Mouse (Mus musculus) stomach, embryonic 16.5 days (tissue): Measurements from ENCODE around the gene Tmem171. TPM values are rescaled to one million over a fixed set of nuclear protein-coding genes. Genes with fewer than 3 reads are reported as not detected.

ENCODE experiments used
- ATAC-seq: fragments of 200-750 bp; cut with Nextera tagmentation; 2 replicates; pipeline ENCODE4 v1.8.0; 2017; ENCODE audit warnings: moderate number of reproducible peaks, moderate TSS enrichment; ENCODE audit not compliant: insufficient read depth, low FRiP score
- H3K27ac ChIP-seq: fragments of 300-500 bp; sonication (generic); 2 replicates; pipeline ENCODE4 v1.5.1; 2014; ENCODE audit warnings: low read length
- H3K27me3 ChIP-seq: fragments of 300-500 bp; sonication (generic); 2 replicates; pipeline ENCODE4 v1.6.1; 2014; ENCODE audit warnings: low read length, control low read depth, mixed read lengths; ENCODE audit not compliant: control insufficient read depth, insufficient read depth
- H3K36me3 ChIP-seq: fragments of 300-500 bp; sonication (generic); 2 replicates; pipeline ENCODE4 v1.6.1; 2014; ENCODE audit warnings: low read length; ENCODE audit not compliant: control insufficient read depth, insufficient read depth
- H3K4me1 ChIP-seq: fragments of 300-500 bp; sonication (generic); 2 replicates; pipeline ENCODE4 v1.6.1; 2014; ENCODE audit warnings: low read length, control low read depth, mixed read lengths; ENCODE audit not compliant: control insufficient read depth, insufficient read depth
- H3K4me2 ChIP-seq: fragments of 300-500 bp; sonication (generic); 2 replicates; pipeline ENCODE4 v1.6.1; 2014; ENCODE audit warnings: low read depth, low read length, mixed read lengths
- H3K4me3 ChIP-seq: fragments of 300-500 bp; sonication (generic); replicated peaks from 2 replicates; pipeline ENCODE4 v1.5.1; 2014; ENCODE audit warnings: mild to moderate bottlenecking, low read length
- H3K9ac ChIP-seq: fragments of 300-500 bp; sonication (generic); 2 replicates; pipeline ENCODE4 v1.6.1; 2014; ENCODE audit warnings: low read length
- H3K9me3 ChIP-seq: fragments of 300-500 bp; sonication (generic); replicated peaks from 2 replicates; pipeline ENCODE4 v1.6.1; 2016; ENCODE audit warnings: low read length, control low read depth; ENCODE audit not compliant: control insufficient read depth
- WGBS: fragments of 180-500 bp; shearing (Covaris S2); extraction: QIAGEN DNeasy Blood & Tissue Kit; methylation state at CpG from one replicate; pipeline ENCODE4 v1.1.7; 2014; 5-methylcytosine and 5-hydroxymethylcytosine counted together
- polyA plus RNA-seq: library from polyadenylated mRNA; unstranded; fragments of >200 nt; fragmentation: Nextera tagmentation; extraction: Ambion mirVana; gene quantifications from 2 replicates; pipeline ENCODE4 v1.2.1, GENCODE M21; 2015

The Tmem171 gene
- polyA plus RNA-seq, result 6.7 and 8.7 TPM in 2 replicates

- Histone ChIP-seq H3K36me3 (no peaks in the 10 kb centered on the region), H3K9ac (peak within 1 kb of the TSS; percentile 67), H3K4me1 (peaks cover 13% of the 10 kb centered on the region), H3K4me2 (peak within 1 kb of the TSS; percentile 58), H3K27ac (peak within 1 kb of the TSS; percentile 15), H3K4me3 (peak within 1 kb of the TSS; percentile 41), H3K9me3 (no peaks in the 10 kb centered on the region), H3K27me3 (peaks cover 5% of the 10 kb centered on the region; the same call in 1 of the 2 replicates)
- whole genome bisulfite sequencing, result 2% methylated on average over 43 of the region's 44 CpGs
- peak; percentile 79; the same call in 1 of the 2 replicates for ATAC-seq
These were observed at the start of gene Tmem171 for GRCm38 (mm10) chr13:98694773-98695314. TSS of gene Tmem171 (minus strand) at chr13:98694834.

DNA sequence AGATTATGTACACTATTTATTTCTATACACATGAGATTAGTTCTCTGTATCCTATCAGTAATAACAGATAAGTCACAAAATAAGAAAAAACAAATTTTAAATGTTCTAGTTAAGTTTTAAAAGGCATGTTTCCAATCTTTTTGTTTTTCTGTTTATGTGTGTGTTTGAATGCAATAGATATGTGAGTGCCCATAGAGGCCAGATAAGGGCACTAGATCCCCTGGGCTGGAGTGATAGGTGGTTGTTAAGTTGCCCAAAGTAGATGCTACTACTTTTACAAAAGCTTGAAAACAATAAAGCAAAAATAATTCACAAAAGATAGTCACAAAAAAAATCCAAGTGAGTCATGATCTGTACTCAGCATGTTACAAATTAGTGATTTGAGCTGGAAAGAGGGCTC is 49.2 kb upstream of the Tmem171 start:
- no peaks in the 10 kb centered on the region for H3K4me1 ChIP-seq
- peaks cover 9% of the 10 kb centered on the region for H3K36me3 ChIP-seq

DNA sequence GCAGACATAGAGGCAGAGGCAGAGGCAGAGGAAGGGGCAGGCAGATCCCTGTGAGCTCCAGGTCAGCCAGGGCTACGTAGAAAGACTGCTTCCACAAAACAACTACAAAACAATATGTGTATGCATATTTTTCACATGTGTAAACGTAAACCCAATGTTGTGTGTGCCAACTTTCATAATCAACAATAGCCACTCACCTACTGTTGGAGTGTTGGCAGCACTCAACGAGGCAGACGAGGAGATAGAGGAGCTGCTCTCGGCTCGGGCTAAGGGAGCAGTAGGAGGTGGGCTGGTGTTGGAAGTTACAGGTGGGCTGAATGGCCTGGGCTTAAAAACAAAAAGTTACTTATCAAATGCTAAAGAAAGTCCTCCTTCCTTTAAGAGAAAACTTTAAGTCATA is 48.6 kb upstream of the Tmem171 start:
- H3K27ac ChIP-seq, result no peak overlapping the region
- H3K4me1 ChIP-seq, result no peaks in the 10 kb centered on the region
- no peak overlapping the region for H3K4me2 ChIP-seq
- no peaks in the 10 kb centered on the region for H3K27me3 ChIP-seq
- no peak overlapping the region for H3K9ac ChIP-seq
- H3K36me3 ChIP-seq, result peaks cover 9% of the 10 kb centered on the region
- ATAC-seq, result no peak
- no peaks in the 10 kb centered on the region for H3K9me3 ChIP-seq
- 89% methylated on average over 6 of the region's 6 CpGs for WGBS
- H3K4me3 ChIP-seq, result no peak overlapping the region

More for the DNA sequence above, 49.2 kb upstream of the Tmem171 start:
- ATAC-seq, result no peak
- Histone ChIP-seq H3K9ac (no peak overlapping the region), H3K4me2 (no peak overlapping the region), H3K27ac (no peak overlapping the region), H3K4me3 (no peak overlapping the region), H3K9me3 (no peaks in the 10 kb centered on the region), H3K27me3 (no peaks in the 10 kb centered on the region)

DNA sequence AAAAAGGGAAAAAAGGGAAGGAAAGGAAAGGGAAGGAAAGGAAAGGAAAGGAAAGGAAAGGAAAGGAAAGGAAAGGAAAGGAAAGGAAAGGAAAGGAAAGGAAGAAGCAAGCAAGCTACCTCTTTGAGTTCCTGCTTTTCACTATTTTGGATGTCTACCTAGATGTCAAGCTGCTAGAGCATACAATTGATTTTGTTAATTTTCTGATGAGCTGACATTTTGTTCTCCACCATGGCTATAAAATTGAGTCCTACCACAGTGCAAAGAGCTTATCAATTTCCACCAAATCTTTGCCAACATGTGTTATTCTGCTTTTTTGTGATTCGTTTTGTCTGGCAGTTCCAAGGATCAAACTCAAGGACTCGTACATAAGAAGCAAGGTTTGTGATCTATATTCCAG is 43.6 kb upstream of the Tmem171 start:
- Histone ChIP-seq H3K27ac (no peak overlapping the region), H3K9ac (no peak overlapping the region), H3K4me1 (no peaks in the 10 kb centered on the region), H3K4me3 (no peak overlapping the region), H3K4me2 (no peak overlapping the region), H3K27me3 (no peaks in the 10 kb centered on the region), H3K36me3 (peaks cover 2% of the 10 kb centered on the region), H3K9me3 (no peaks in the 10 kb centered on the region)
- ATAC-seq, result no peak
- 95% methylated on average over 2 of the region's 2 CpGs for WGBS

- Histone ChIP-seq H3K9me3 (no peaks in the 10 kb centered on the region), H3K36me3 (peaks cover 11% of the 10 kb centered on the region; the same call in 1 of the 2 replicates), H3K4me2 (no peak overlapping the region), H3K27me3 (no peaks in the 10 kb centered on the region), H3K4me3 (no peak overlapping the region), H3K4me1 (no peaks in the 10 kb centered on the region), H3K9ac (no peak overlapping the region), H3K27ac (no peak overlapping the region)
- no peak for ATAC-seq
- 57% methylated on average over 3 of the region's 3 CpGs for WGBS
These were observed 38.7 kb upstream of the Tmem171 start for GRCm38 (mm10) chr13:98733292-98733691.

GRCm38 (mm10) chr13:98729271-98730062 is 34.8 kb upstream of the Tmem171 start:
- WGBS, result 45% methylated on average over 1 of the region's 1 CpGs

DNA sequence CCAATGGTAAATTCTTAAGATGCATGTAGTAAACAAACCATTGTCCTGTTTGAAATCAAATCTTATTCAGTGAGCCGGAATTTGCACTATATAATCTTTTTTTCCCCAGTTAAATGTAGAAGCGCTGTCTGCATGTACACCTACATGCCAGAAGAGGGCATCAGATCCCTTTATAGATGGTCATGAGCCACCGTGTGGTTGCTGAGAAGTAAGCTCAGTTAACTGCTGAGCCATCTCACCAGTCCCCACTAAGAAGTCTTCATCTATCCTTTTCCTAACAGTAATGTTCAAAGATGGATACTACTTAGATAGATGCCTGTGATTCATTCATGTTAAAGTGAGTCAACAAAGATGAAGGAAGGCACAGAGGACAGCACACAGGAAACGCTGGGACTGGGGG is 31.9 kb upstream of the Tmem171 start:
- Histone ChIP-seq H3K4me2 (no peak overlapping the region), H3K9me3 (no peaks in the 10 kb centered on the region), H3K4me1 (no peaks in the 10 kb centered on the region), H3K9ac (no peak overlapping the region), H3K27ac (no peak overlapping the region), H3K36me3 (peaks cover 4% of the 10 kb centered on the region; the same call in 1 of the 2 replicates), H3K4me3 (no peak overlapping the region), H3K27me3 (no peaks in the 10 kb centered on the region)
- 60% methylated on average over 4 of the region's 4 CpGs for WGBS
- no peak for ATAC-seq

More at GRCm38 (mm10) chr13:98729271-98730062, 34.8 kb upstream of the Tmem171 start:
- Histone ChIP-seq H3K4me3 (no peak overlapping the region), H3K27me3 (no peaks in the 10 kb centered on the region), H3K27ac (no peak overlapping the region), H3K4me2 (no peak overlapping the region), H3K9ac (no peak overlapping the region), H3K4me1 (no peaks in the 10 kb centered on the region), H3K36me3 (peaks cover 11% of the 10 kb centered on the region; the same call in 1 of the 2 replicates), H3K9me3 (no peaks in the 10 kb centered on the region)
- ATAC-seq, result no peak

- no peak for ATAC-seq
- Histone ChIP-seq H3K9me3 (no peaks in the 10 kb centered on the region), H3K4me3 (no peak overlapping the region), H3K36me3 (peaks cover 4% of the 10 kb centered on the region; the same call in 1 of the 2 replicates), H3K4me2 (no peak overlapping the region), H3K4me1 (no peaks in the 10 kb centered on the region), H3K27me3 (no peaks in the 10 kb centered on the region), H3K27ac (no peak overlapping the region), H3K9ac (no peak overlapping the region)
- WGBS, result 73% methylated on average over 1 of the region's 1 CpGs
These were observed 28.8 kb upstream of the Tmem171 start for GRCm38 (mm10) chr13:98723430-98723829.

GRCm38 (mm10) chr13:98722296-98722695 is 27.7 kb upstream of the Tmem171 start:
- peaks cover 4% of the 10 kb centered on the region; the same call in 1 of the 2 replicates for H3K36me3 ChIP-seq
- no peaks in the 10 kb centered on the region for H3K4me1 ChIP-seq
- H3K9me3 ChIP-seq, result no peaks in the 10 kb centered on the region
- WGBS, result 48% methylated on average over 1 of the region's 1 CpGs
- H3K4me2 ChIP-seq, result no peak overlapping the region
- H3K27ac ChIP-seq, result no peak overlapping the region
- no peak overlapping the region for H3K4me3 ChIP-seq
- no peaks in the 10 kb centered on the region for H3K27me3 ChIP-seq
- H3K9ac ChIP-seq, result no peak overlapping the region
- no peak for ATAC-seq
